Mouse (Mus musculus) ES-E14 (cell line): ENCODE data around the gene Eppin.

ENCODE experiments used
- CHD2 ChIP-seq: IDR thresholded peaks from 2 replicates; pipeline ENCODE4 v1.6.1; 2014; ENCODE audit warnings: mild to moderate bottlenecking, low read depth, low read length, inconsistent platforms
- HCFC1 ChIP-seq: IDR thresholded peaks from 2 replicates; pipeline ENCODE4 v1.6.1; 2012; ENCODE audit warnings: low read length, inconsistent platforms, borderline replicate concordance; ENCODE audit not compliant: insufficient read depth
- MAFK ChIP-seq: IDR thresholded peaks from 2 replicates; pipeline ENCODE4 v1.6.1; 2014; ENCODE audit warnings: mild to moderate bottlenecking, low read depth, low read length, inconsistent platforms; ENCODE audit not compliant: insufficient read depth
- ZC3H11A ChIP-seq: IDR thresholded peaks from 2 replicates; pipeline ENCODE4 v1.6.1; 2012; ENCODE audit warnings: low read depth, mild to moderate bottlenecking, inconsistent platforms, low read length, borderline replicate concordance

DNA sequence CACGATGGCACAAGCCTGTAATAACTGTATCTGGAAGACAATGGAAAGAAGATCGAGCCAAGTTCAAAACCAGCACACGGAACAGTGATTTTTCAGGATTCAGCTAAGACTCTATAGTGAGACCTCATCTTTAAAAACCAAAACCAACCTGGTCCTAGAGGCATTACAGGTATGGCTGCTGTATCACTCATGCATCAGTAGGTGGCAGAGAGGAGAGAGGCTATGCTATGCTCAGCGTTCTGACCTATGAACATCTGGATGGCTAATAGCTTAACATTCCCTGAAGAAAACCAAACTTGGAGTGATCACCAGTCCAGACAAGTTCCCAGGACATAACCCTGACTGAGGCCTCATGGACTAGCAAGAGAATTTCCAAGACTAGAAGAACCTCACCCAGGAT is 28.4 kb upstream of the Eppin start:
- TF ChIP-seq CHD2 (no peak), ZC3H11A (no peak), MAFK (no peak), HCFC1 (no peak)
